Mouse (Mus musculus) liver, adult 2 months (tissue): Measurements from ENCODE around the gene Pola2.

Experiments
- CTCF ChIP-seq: fragments of 200-500 bp; IDR thresholded peaks from 2 replicates; pipeline ENCODE4 v1.5.1; 2011; ENCODE audit warnings: low read depth, low read length, control low read depth
- POLR2A ChIP-seq: fragments of 200-500 bp; IDR thresholded peaks from 2 replicates; pipeline ENCODE4 v1.6.1; 2011; ENCODE audit warnings: low read length, control low read depth; ENCODE audit not compliant: insufficient read depth; ENCODE audit errors: extremely low read depth

DNA sequence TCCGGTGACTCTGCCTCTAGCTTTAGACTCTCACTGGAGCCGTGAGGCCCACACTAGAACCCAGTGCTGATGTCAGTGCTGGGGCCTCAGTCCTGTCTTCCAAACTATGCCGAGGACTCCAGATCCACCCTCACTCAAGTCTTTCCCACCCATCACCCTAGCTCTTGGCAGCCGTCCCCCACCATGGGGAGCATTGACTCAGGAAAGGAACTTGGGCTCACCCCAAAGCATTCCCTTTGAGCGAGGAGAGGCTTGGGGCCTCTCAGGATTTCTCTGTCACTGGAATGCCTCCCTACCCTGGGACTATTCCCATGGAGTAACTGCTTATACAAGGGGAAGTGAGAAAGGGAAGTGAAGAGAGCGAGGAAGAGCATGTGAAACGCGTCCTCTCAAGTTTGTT lies 18.1 kb downstream of the Pola2 start:
- TF ChIP-seq CTCF: no peak
- TF ChIP-seq POLR2A: no peak
